Mouse (Mus musculus) frontal cortex, postnatal 25 days (tissue): ENCODE results near the gene Tepsin.

Source experiments
- DNase-seq, 2 experiments: peaks; one replicate each; pipeline ENCODE4 v3.0.0; 2022; ENCODE audit warnings: low spot score in 2 of 2

Gene Tepsin

GRCm38 (mm10) chr11:120098588-120099511, at the start of gene Tepsin, which contains the start of gene Ndufaf8:
Tepsin (minus strand) TSS chr11:120098731.
Ndufaf8 (plus strand) TSS chr11:120098928.
- peak; percentile 100 for DNase-seq

GRCm38 (mm10) chr11:120143708-120144497, 45.4 kb upstream of the Tepsin start:
- DNase-seq: no peak

- no peak for DNase-seq
These were observed 44.1 kb upstream of the Tepsin start for GRCm38 (mm10) chr11:120142601-120143051.

DNA sequence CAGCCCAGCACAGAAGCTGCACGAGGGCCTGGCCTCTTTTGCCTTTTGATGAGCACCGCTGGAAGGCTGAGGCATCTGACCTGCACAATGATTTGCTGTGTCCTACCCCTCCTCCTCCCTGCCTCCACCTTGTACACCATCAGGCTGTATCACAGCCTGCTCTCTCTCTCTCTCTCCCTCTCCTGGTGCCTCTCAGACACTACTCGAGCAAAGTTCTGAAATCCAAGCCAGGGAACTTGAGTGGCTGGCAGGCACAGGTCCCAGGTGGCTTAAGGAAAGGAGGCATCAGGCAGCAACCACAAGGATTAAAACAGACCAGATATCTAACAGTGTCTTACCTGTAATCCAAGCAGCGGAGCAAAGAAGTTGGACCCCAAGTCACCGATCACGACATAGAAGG, 41.7 kb upstream of the Tepsin start:
- no peak for DNase-seq

DNA sequence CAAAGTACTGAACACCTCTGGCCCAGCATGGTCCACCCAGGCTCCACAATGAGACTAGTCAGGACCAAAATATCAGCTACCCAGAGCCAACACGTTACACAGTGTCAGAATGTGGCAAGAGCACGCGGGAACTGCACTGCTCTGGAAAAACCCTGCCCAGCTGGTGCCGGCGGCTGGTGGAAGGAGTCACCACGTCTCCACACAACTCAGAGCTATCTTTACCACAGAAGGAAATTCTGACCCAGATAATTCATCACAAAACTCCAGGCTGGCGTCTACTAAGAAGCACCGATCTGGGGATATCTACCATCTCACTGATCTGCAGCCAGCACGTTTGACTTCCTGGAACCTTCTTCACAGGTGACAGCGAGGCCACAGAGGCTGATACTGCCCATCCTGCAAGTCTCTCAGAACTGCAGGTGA, 40.8 kb upstream of the Tepsin start:
- DNase-seq: no peak

DNA sequence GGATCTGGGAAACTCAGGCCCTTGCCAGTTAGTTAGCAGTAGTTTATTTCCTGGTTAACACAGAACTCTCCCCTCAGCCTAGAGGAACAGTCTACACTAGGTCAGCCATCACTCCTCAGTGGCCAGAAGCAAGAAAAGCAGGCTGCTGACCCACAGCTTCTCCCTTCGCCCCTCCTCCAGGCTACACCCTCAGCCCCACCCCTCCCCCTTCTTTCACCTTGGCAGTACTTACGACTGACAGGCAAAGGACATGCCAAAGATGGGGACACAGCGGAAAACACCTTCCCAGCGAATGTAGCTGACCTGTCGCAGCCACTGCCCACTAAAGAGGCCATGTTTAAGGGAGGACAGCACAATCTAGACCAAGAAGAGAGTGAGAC, 39.1 kb upstream of the Tepsin start:
- DNase-seq: no peak

- DNase-seq: peak; percentile 37 to 49
These were observed 38.5 kb upstream of the Tepsin start for GRCm38 (mm10) chr11:120136796-120137624.

DNA sequence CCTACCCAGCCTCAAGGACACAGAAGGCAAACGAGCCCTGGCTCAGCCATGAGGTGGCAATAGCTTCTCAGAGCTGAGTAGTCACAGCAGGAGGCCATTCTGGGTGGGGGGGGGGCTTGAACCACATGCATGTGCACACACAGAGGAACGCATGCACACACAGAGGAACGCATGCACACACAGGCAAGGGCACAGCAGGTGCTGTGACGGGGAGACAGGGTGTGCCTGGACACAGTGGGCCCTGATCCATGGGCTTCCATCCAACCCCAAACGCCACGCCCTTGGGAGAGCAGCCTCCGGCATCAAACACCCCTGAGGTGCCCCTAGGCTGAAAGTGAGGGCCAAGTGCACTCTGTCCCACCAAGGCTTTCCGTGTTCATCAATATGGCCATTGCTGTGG, 37.7 kb upstream of the Tepsin start:
- DNase-seq: no peak

GRCm38 (mm10) chr11:120134847-120135530, 36.5 kb upstream of the Tepsin start:
- DNase-seq: no peak

DNA sequence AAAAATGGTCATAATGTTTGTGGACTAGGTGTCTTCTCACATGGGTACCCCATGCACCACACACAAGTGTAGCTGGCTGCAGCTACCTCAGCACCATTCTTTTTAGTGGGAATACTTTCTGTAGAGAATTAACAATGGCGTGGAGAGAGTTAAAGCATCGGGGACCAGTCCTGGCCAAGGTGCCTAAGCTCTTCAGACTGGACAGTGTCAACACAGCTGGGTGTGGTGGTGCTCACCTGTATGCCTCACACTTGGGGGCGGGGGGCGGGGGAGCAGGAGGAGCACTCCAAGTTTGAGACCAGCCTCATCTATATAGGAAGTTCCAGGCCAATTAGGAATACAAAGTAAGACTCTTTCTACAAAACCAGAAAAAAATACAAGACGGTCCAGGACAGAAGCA, 35.6 kb upstream of the Tepsin start:
- no peak for DNase-seq

DNA sequence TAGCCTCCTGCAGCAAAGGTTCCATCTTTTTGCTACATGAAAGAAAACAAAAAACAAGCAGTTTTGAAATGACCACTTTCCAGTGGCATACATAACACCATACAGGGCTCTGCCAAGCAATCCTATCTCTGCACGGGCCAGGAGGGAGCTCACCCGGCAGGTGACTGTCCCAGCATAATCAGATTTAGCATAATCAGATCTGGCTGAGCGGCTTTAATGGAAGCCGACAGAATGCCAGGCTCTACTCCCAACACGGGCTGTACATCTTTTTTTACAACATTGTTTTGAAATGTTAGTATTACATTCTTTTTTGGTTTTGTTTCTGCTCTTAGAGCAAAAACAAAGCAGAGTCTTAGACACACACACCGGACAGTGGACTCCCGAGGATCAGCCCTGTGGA, 30.8 kb upstream of the Tepsin start:
- DNase-seq: no peak

GRCm38 (mm10) chr11:120126845-120127244, 28.3 kb upstream of the Tepsin start:
- no peak for DNase-seq

- DNase-seq: no peak
These were observed 23.6 kb upstream of the Tepsin start for GRCm38 (mm10) chr11:120122126-120122525.

GRCm38 (mm10) chr11:120120642-120121420, 22.3 kb upstream of the Tepsin start:
- DNase-seq: peak; percentile 58 to 63

GRCm38 (mm10) chr11:120119936-120120541, 21.5 kb upstream of the Tepsin start:
- no peak for DNase-seq

DNA sequence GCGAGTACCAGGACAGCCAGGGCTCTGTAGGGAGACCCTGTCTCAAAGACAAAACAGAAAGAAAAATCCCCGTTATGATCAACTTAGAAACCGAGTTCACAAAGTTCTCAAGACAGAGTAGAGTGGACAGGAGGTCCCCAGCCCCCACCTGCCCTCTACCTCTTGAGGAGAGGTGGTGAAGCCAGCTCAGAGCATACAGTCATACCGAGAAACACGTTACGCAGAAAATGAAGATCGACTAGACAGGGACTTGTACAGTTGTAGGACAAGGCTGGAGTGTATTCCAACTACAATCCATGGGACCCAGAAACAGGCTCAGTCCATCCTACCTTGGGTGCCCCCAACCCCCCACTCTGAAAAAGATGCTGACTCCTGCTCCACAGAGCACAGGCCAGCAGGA, 20.6 kb upstream of the Tepsin start:
- no peak for DNase-seq

GRCm38 (mm10) chr11:120117626-120118025, 19.1 kb upstream of the Tepsin start:
- DNase-seq: no peak

- DNase-seq: no peak
These were observed 16.1 kb upstream of the Tepsin start for GRCm38 (mm10) chr11:120114488-120115215.

- no peak for DNase-seq
These were observed 13.6 kb upstream of the Tepsin start for GRCm38 (mm10) chr11:120112136-120112535.
